Mouse (Mus musculus) gastrocnemius, adult 8-10 months (tissue): ENCODE results near the gene Ccl2. TPM values are rescaled to one million over a fixed set of nuclear protein-coding genes. Genes with fewer than 3 reads are reported as not detected.

ENCODE experiments used
- DNase-seq, 2 experiments: peaks; one replicate each; pipeline ENCODE4 v3.0.0; 2022; ENCODE audit warnings: low spot score in 2 of 2
- total RNA-seq, 4 experiments: library from RNA; stranded (reverse); gene quantifications; 2 replicates each; pipeline ENCODE4 v1.2.4; 2022

Ccl2 gene
- under 1 TPM in 2 of 4 experiments, not detected in 2; 0.74 to 0.94 TPM for total RNA-seq

GRCm38 (mm10) chr11:82035356-82035755 is at the start of gene Ccl2:
Ccl2 (plus strand) TSS chr11:82035571.
- peak; percentile 74 to 79 for DNase-seq

- peak; percentile 46 to 62 for DNase-seq
Observed at GRCm38 (mm10) chr11:81996172-81996841, 39.1 kb upstream of the Ccl2 start.

DNA sequence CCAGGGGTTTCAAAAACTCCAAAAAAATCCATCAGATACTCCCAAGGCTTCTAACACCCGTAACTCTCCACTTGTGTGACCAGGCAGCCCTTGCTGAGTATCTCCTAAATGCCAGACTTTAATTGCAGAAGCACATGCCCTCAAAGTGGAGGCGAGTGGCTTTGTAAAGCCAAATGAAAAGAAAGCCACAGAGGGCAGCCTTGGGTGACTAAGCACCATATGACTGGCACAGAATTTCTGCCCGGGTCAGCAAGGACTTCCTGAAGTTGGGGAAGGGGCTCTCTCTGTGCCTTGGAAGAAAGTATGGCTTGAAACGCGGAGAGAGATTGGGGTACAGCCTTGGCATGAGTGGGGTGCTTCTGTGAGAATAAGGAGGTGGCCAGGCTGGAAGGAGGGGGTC is 38.3 kb upstream of the Ccl2 start:
- DNase-seq = no peak

- DNase-seq = no peak
Observed at GRCm38 (mm10) chr11:81998646-81999045, 36.7 kb upstream of the Ccl2 start.

DNA sequence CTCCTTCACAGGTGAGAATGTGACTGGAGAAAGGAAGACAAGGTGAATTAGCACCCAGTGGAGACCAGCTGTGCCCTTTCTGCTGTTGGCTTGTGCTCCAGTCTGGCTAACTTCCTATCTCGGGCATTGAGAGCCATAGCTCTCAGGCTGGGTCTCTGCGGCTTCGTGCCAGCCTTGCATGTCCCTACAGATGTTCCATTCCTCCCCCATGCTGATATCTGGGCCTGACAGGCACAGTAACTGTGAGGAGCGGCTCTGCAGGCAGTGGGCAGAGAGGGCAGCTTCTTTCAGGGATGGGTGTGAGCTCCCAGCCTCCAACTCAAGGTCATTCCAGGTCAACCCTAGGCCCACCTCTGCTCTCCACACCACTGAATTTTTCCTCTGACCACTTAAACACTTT is 35.9 kb upstream of the Ccl2 start:
- DNase-seq = no peak

DNA sequence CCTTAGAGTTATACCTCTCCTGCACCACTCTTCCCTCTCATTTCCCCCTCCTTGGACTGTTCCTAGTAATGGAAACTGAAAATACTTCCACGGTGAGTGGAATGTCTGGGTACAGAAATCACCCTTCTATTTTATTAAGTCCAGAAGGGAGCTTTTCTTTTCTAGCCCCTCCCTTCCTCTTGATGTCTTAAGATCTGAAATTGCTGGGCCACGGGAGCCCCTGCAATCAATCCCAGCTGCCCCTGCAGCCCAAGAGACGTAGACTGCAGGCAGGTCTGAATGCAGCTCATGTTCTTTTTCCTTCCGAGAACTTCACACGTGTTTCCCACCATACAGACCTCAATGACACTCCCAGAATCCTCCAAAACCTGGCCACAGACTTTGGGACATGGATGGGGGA is 34.8 kb upstream of the Ccl2 start:
- no peak for DNase-seq

DNA sequence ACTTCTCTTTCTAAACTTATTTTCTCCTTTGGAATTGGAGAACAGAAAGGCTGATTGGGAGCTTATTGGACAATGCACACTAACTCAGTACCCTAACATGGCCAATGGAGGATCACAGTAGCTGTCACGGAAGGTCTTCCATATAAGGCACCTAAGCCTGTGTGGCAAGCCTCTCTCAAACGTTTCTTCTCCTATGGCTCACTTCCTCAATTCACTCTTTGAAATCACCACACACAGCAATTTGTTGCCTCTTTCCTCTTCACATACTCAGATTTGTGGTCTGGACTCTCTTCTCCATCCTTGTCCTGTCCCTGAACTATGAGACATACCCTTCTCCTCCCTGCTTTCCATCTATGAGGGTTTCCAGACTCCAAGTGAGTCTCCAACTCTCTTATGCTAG is 30.6 kb upstream of the Ccl2 start:
- DNase-seq = no peak

GRCm38 (mm10) chr11:82006796-82007423 is 28.5 kb upstream of the Ccl2 start:
- peak; percentile 62 to 69 for DNase-seq

GRCm38 (mm10) chr11:82010115-82010514 is 25.3 kb upstream of the Ccl2 start:
- DNase-seq = no peak

GRCm38 (mm10) chr11:82011411-82012193 is 23.8 kb upstream of the Ccl2 start:
- no peak for DNase-seq

DNA sequence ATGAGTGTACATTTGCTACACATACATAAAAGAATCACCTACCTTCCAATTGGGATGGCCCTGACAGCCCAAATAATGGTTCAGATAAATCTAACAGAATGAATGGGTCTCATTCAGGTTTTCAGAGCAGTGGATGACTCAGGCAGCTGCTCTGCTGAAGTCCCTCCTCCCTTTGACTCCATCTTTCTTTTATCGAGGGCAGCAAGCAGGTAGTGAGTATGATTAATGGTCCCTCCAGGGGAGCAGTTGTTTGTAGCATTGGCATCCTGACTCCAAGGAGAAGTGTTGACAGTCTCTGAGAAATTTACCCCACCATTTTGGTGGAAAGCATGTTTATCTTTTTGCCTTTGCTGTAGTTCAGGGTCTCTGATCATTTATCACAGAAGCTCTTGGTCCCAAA is 21.6 kb upstream of the Ccl2 start:
- no peak for DNase-seq

GRCm38 (mm10) chr11:82015066-82015465 is 20.3 kb upstream of the Ccl2 start:
- no peak for DNase-seq

GRCm38 (mm10) chr11:82016181-82016780 is 19.1 kb upstream of the Ccl2 start:
- DNase-seq = no peak

DNA sequence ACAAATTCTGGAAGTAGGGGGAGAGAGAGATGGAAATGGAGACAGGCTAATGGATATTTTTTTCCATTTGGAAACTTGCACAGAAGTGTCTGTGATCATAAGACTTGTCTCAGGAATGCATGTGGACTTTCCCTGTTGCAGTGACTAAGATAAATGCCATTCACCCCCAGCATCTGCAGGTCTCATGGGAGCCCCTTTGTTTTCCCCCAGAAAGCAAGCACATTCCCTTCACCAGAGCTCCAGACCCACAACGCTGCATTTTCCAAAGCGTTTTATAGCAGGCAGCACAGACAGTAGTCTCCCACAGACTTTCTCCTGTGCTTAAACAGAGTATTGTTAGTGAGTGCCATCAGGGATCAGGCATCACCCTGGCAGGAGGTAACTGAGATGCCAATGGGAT is 16.0 kb upstream of the Ccl2 start:
- DNase-seq = no peak

GRCm38 (mm10) chr11:82019793-82020192 is 15.6 kb upstream of the Ccl2 start:
- DNase-seq = no peak

- DNase-seq = no peak
Observed at GRCm38 (mm10) chr11:82021406-82021805, 14.0 kb upstream of the Ccl2 start.

GRCm38 (mm10) chr11:82022504-82023056 is 12.8 kb upstream of the Ccl2 start:
- DNase-seq = no peak

DNA sequence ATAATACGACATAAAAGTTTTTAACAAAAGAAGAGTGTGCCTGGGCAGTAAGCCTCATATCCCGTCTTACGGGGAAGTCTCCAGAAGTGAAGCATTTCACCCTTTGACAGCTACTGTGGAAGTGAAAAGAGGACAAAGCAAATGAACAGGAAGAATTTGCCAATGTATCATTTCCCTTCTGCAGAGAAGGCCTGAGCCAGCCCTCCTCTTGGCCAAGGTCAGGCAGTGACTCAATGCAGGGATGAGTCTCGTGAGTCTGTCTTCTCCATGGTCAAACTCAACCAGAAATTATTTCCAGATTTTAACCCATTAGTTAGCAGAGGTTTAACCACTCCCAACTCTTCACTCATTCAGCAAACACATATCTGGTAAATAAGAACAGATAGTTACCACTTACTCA is 11.6 kb upstream of the Ccl2 start:
- no peak for DNase-seq

- no peak for DNase-seq
Observed at GRCm38 (mm10) chr11:82030171-82030570, 5.2 kb upstream of the Ccl2 start.

DNA sequence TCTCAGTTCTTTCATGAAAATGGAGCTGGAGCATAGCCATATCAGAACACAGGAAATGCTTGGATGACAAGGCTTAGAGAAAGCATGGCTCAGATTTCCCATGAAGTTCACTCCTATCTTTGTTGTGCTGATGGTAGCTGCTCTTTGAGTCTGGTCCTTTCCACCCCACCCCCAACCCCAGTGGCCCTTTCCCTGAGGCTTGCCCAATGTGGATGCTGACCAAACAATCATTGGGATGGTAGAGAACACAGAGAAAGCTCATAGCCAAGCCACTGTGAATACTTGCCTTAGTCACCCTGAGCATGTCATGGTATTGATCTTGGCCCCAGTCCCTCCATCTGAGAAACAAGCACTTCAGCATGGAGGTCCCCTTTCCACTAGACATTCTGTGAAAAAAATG is 3.2 kb upstream of the Ccl2 start:
- DNase-seq = no peak

GRCm38 (mm10) chr11:82032678-82033344 is 2.6 kb upstream of the Ccl2 start:
- peak; percentile 71 to 85 for DNase-seq
